Mouse (Mus musculus) retina, postnatal 1 day (tissue): ENCODE data around the gene Krtap5-5.
"Not testable (repeated sequence)": the region's sequence is repeated elsewhere in the genome, so short reads cannot be mapped to it uniquely, and the experiment has no call there.

Experiments used
- DNase-seq: peaks from one replicate; pipeline ENCODE4 v3.0.0-alpha.2; 2012

The Krtap5-5 gene

GRCm38 (mm10) chr7:142229871-142230270 is at the start of gene Krtap5-5:
Gene Krtap5-5, minus strand, starts transcription at chr7:142229971.
- DNase-seq = not testable (repeated sequence)

- DNase-seq = not testable (repeated sequence)
Observed at GRCm38 (mm10) chr7:142279291-142279690, 49.5 kb upstream of the Krtap5-5 start.

GRCm38 (mm10) chr7:142278183-142278582 is 48.4 kb upstream of the Krtap5-5 start:
- peak; percentile 72 for DNase-seq

- DNase-seq = not testable (repeated sequence)
Observed at GRCm38 (mm10) chr7:142274263-142274662, 44.5 kb upstream of the Krtap5-5 start, which contains the start of gene Gm4559. Gene Gm4559, minus strand, starts transcription at chr7:142274363.

- DNase-seq = not testable (repeated sequence)
Observed at GRCm38 (mm10) chr7:142258254-142258653, 28.5 kb upstream of the Krtap5-5 start, which contains the start of gene Gm2431. Gene Gm2431, minus strand, starts transcription at chr7:142258354.

GRCm38 (mm10) chr7:142255517-142255916 is 25.7 kb upstream of the Krtap5-5 start:
- peak; percentile 55 for DNase-seq

GRCm38 (mm10) chr7:142249824-142250223 is 20.1 kb upstream of the Krtap5-5 start:
- DNase-seq = peak; percentile 68

- DNase-seq = no peak
Observed at GRCm38 (mm10) chr7:142240978-142241377, 11.2 kb upstream of the Krtap5-5 start, which contains the start of gene Gm40460. Gene Gm40460, minus strand, starts transcription at chr7:142241078.

- DNase-seq = no peak
Observed at GRCm38 (mm10) chr7:142231540-142231939, 1.8 kb upstream of the Krtap5-5 start.

- DNase-seq = peak; percentile 6
Observed at GRCm38 (mm10) chr7:142224518-142224917, 5.3 kb downstream of the Krtap5-5 start.

GRCm38 (mm10) chr7:142212136-142212535 is 17.6 kb downstream of the Krtap5-5 start:
- not testable (repeated sequence) for DNase-seq

- DNase-seq = no peak
Observed at GRCm38 (mm10) chr7:142211559-142211958, 18.2 kb downstream of the Krtap5-5 start, which contains the start of gene Gm7579. Gene Gm7579, plus strand, starts transcription at chr7:142211859.

- DNase-seq = not testable (repeated sequence)
Observed at GRCm38 (mm10) chr7:142206891-142207290, 22.9 kb downstream of the Krtap5-5 start.

- no peak for DNase-seq
Observed at GRCm38 (mm10) chr7:142205488-142205887, 24.3 kb downstream of the Krtap5-5 start.

GRCm38 (mm10) chr7:142201064-142201463 is 28.7 kb downstream of the Krtap5-5 start, which contains the start of gene Krtap5-3:
Gene Krtap5-3, plus strand, starts transcription at chr7:142201364.
- no peak for DNase-seq

GRCm38 (mm10) chr7:142198748-142199147 is 31.0 kb downstream of the Krtap5-5 start:
- DNase-seq = no peak

- no peak for DNase-seq
Observed at GRCm38 (mm10) chr7:142190289-142190688, 39.5 kb downstream of the Krtap5-5 start, which contains the start of gene Gm10153. Gene Gm10153, minus strand, starts transcription at chr7:142190389.

- DNase-seq = no peak
Observed at GRCm38 (mm10) chr7:142188156-142188555, 41.6 kb downstream of the Krtap5-5 start.

GRCm38 (mm10) chr7:142181021-142181420 is 48.8 kb downstream of the Krtap5-5 start:
- no peak for DNase-seq
